Mouse (Mus musculus) left cerebral cortex, adult 18-20 months (tissue): Measurements from ENCODE around the gene Sox9. TPM values are rescaled to one million over a fixed set of nuclear protein-coding genes. Genes with fewer than 3 reads are reported as not detected.

Experiments used
- DNase-seq, 2 experiments: peaks; one replicate each; pipeline ENCODE4 v3.0.0; 2021 to 2022; ENCODE audit warnings: low spot score in 2 of 2, mixed read lengths in 1 of 2
- long read RNA-seq, 2 experiments: library from polyadenylated mRNA; stranded (forward); transcript quantifications; one replicate each; pipeline ENCODE4 v2.0.0; 2021
- total RNA-seq, 2 experiments: library from RNA; stranded (reverse); gene quantifications; 2 replicates each; pipeline ENCODE4 v1.2.3; 2021

Sox9 gene
- total RNA-seq: 10 to 100 TPM; 22.8 to 24.2 TPM
- long read RNA-seq, experiment 1, full-length matches to known transcripts: 16 of 20 reads
- long read RNA-seq, experiment 1, partial matches to known transcripts: 0 of 20 reads
- long read RNA-seq, experiment 1, other reads (novel, unspliced or antisense): 4 of 20 reads
- long read RNA-seq, experiment 2, full-length matches to known transcripts: 12 of 14 reads
- long read RNA-seq, experiment 2, partial matches to known transcripts: 0 of 14 reads
- long read RNA-seq, experiment 2, other reads (novel, unspliced or antisense): 2 of 14 reads

DNA sequence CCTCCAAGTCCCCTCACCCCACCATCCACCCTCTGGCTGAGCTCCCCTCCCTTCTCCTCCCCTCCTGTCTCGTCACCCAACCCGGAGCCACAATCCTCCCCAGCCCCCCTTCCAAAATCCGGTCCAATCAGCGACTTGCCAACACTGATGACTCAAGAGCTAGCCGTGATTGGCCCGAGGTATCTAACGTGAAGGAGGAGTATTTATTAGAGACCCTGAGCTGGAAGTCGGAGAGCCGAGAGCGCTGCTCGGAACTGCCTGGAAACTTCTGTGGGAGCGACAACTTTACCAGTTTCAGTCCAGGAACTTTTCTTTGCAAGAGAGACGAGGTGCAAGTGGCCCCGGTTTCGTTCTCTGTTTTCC lies at the start of gene Sox9:
Gene Sox9 (plus strand): TSS at position 231 of the 363 bp plus-strand sequence.
- peak; percentile 64 to 80 for DNase-seq

- peak; percentile 3 for DNase-seq
Observed at GRCm38 (mm10) chr11:112732401-112732800, 49.6 kb upstream of the Sox9 start.

DNA sequence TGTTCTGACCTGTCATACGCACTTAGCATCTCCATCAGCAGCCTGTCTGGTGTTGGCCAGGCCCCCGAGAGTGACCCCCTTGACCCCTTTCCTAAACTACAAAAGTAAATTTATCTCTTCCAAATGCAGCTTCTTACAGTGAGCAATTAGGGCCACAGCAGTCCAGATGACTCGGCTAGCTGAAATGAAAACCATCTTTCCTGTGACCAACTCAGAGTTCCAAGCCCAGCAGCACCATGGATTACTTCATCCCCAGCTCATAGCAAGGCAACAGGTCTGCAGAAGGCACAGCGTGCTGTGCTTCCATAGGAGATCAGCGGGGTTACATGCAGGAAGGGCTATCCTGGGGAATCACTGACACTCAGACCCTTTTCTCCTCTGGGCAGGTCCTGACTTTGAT lies 45.0 kb upstream of the Sox9 start:
- no peak for DNase-seq

DNA sequence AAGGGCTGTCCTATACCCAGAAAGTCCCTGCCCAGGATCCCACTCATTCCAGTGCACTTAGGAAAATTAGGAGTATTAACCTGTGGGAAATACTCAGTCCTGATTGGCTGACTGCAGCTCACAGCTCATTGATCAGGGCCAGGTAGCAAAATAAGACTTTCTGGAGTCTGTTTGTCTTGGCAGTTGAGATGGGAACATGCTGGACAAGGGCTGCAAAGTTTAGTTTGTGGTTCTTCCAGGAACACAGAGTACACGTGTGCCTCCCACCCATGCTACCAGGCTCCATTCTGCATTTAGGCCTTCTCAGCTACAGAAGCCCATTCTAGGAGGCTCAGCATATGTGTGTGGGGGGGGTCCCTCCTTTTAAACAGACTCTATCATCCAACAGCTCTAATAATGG lies 42.3 kb upstream of the Sox9 start:
- no peak for DNase-seq

DNA sequence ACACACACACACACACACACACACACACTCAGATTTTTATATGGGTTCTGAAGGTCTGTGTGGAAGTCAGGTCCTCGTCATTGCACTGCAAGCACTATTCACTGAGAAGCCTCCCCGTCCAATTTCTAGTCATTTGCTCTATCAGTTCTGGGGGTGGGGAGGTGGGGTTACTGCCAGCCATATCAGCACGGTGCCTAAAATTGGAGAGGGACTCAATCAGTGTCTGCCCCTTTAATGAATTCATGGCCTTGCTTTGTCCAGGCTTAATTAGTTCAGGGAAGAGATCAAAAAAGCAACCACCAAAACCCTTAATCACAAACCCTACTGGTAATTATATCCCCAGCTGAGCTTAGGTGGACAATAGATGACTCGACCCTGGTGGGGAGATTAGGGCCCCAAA lies 25.5 kb upstream of the Sox9 start:
- DNase-seq: no peak

GRCm38 (mm10) chr11:112758056-112758455 lies 24.0 kb upstream of the Sox9 start:
- no peak for DNase-seq

GRCm38 (mm10) chr11:112766956-112767355 lies 15.1 kb upstream of the Sox9 start:
- no peak for DNase-seq

GRCm38 (mm10) chr11:112767531-112768041 lies 14.4 kb upstream of the Sox9 start:
- DNase-seq: no peak

DNA sequence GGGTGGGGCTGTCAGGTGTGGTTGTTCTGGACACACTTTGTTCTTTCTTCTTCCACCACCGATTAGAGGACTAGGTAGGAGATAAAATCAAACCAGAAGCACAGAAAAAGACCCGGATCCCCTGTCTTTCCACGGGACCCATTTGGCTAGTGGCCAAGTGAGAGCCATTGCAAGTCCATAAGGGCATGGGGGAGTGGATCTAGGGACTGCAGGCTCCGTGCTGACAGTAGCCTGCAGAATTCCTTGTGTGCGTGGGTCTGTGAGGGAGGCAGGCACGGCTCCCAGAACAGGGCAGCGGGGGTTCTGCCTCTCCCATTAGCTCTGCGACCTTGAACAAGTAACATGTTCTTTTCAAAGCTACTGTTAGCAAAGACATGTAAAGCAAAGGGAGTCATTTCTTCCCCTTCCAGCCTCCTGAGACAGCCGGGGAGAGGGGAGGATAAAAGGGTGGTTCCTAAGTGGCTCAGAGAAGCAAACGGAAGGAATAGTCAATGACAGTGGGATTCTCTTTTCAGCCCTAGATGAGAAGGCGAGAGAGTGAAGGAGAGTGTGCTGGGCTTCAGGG lies 9.2 kb upstream of the Sox9 start:
- DNase-seq: no peak

DNA sequence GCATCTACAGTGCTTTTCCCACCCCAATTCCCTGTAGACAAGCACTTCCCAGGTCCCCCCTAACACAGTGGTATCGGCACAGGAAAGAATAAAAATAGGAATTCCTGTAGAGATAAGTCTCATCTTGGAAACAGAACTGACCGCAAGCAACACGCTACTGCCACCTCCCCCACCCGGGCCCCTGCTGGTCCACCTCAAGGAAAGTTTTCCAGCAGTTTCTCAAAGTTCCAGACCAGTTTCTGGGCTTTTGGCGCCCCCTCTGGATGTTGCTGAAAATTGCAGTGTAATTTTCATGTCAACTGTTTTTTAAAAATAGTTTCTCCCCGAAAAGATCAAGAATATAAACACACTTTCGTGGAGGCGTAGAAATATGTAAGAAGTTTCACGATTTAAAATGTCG lies 2.3 kb upstream of the Sox9 start:
- peak in 1 of 2 experiments; percentile 26 for DNase-seq

DNA sequence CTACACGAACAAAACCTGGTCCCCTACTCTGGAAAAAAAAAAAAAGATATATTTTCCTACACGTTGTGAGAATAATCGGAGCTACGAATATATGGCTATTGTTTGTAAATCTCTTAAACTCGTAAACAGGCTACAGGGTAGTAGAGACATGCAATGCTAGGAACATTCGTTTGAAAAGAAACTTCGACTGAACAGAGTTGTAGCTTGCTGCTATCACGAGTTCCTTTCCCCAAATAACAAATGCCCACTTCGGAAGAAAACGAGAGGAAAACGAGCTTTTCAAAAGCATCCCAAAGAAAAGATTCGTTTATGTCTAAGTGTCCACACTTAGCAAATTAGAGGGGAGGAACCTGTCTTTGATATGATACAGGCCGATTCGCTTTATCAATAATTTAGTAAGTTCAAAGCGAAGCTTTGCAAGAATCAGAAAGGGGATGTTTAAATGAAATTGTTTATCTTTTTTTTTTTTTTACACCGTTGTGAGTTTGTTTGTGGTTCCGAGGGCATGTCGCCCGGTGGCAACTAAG lies 1.6 kb upstream of the Sox9 start:
- no peak for DNase-seq

- peak; percentile 43 to 60 for DNase-seq
Observed at GRCm38 (mm10) chr11:112781035-112781911, 751 bp upstream of the Sox9 start.

GRCm38 (mm10) chr11:112782357-112783121 lies 515 bp downstream of the Sox9 start:
- peak; percentile 11 to 50 for DNase-seq

DNA sequence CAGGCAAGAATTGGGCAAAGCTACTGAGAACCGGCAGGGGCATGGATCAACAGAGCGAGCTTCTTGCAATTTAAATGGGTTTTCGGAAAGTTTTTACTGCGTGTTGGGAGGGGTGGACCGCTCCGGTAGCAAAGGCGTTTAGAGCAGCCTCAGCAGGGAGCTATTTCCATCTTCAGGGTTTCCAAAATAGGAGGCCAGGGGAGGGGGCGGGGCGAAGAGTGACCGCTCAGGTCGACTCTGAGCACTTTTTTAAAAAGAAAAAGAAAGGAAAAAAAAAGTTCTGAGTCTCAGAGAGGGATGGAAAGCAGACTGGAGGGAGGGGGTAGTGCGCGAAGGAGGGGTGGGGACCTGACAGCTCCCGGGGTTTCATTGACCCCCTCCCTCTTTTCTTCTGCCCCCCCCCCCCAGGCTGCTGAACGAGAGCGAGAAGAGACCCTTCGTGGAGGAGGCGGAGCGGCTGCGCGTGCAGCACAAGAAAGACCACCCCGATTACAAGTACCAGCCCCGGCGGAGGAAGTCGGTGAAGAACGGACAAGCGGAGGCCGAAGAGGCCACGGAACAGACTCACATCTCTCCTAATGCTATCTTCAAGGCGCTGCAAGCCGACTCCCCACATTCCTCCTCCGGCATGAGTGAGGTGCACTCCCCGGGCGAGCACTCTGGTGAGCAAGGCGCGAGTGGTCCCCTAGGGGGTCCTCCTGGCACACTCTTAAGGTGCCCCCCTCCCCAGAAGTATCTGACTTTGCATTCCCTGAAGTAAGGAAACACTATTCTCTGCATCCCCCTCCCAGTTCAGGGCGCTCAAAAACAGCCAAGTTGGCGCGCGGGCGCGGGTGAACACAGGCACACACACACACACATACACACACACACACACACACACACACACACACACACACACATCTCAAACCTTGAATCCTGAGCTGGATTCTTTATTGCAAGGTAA lies 1.6 kb downstream of the Sox9 start:
- peak in 1 of 2 experiments; percentile 15 for DNase-seq

GRCm38 (mm10) chr11:112784347-112784902 lies 2.4 kb downstream of the Sox9 start:
- no peak for DNase-seq

DNA sequence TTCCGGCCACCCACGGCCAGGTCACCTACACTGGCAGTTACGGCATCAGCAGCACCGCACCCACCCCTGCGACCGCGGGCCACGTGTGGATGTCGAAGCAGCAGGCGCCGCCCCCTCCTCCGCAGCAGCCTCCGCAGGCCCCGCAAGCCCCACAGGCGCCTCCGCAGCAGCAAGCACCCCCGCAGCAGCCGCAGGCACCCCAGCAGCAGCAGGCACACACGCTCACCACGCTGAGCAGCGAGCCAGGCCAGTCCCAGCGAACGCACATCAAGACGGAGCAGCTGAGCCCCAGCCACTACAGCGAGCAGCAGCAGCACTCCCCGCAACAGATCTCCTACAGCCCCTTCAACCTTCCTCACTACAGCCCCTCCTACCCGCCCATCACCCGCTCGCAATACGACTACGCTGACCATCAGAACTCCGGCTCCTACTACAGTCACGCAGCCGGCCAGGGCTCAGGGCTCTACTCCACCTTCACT lies 2.9 kb downstream of the Sox9 start:
- DNase-seq: peak; percentile 16 to 50

GRCm38 (mm10) chr11:112785581-112785980 lies 3.6 kb downstream of the Sox9 start:
- no peak for DNase-seq

GRCm38 (mm10) chr11:112786427-112786826 lies 4.4 kb downstream of the Sox9 start:
- no peak for DNase-seq

DNA sequence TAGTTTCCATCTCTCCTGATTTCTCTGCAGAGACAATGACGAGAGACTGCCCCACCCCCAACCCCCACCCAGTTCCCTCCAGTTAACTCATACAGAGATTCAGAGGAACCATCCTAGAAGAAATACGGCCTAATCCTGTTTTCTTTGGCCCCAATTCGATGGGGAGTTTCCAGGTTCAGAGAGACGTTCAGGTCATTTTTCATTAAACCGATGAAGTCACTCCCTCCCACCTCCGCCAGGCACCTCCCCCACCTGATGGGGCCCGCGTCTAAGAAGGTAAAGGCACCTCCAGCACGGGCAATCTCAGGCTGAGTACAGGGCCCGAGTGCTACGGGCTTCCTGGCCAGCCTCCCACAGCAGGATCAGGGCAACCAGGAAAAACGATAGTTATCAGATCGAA lies 6.3 kb downstream of the Sox9 start:
- DNase-seq: no peak
